Mouse (Mus musculus) spleen, postnatal 4 days (tissue): ENCODE data around the gene Mark2.

Experiments used
- DNase-seq, 2 experiments: peaks; one replicate each; pipeline ENCODE4 v3.0.0; 2022; ENCODE audit warnings: low spot score in 2 of 2

The Mark2 gene

GRCm38 (mm10) chr19:7334049-7334448 is 7.6 kb downstream of the Mark2 start:
- no peak for DNase-seq

GRCm38 (mm10) chr19:7321391-7321790 is 20.3 kb downstream of the Mark2 start:
- no peak for DNase-seq

- DNase-seq: no peak
Measured at GRCm38 (mm10) chr19:7320181-7320580, 21.5 kb downstream of the Mark2 start.

- DNase-seq: no peak
Measured at GRCm38 (mm10) chr19:7317716-7318115, 23.9 kb downstream of the Mark2 start.

GRCm38 (mm10) chr19:7316822-7317221 is 24.8 kb downstream of the Mark2 start:
- DNase-seq: no peak

GRCm38 (mm10) chr19:7315587-7315984 is 26.1 kb downstream of the Mark2 start:
- no peak for DNase-seq

GRCm38 (mm10) chr19:7314976-7315586 is 26.6 kb downstream of the Mark2 start:
- DNase-seq: peak in 1 of 2 experiments; percentile 34

GRCm38 (mm10) chr19:7313660-7314059 is 28.0 kb downstream of the Mark2 start:
- no peak for DNase-seq

- DNase-seq: no peak
Measured at GRCm38 (mm10) chr19:7311306-7311705, 30.4 kb downstream of the Mark2 start.

- DNase-seq: peak; percentile 57 to 73
Measured at GRCm38 (mm10) chr19:7310704-7311103, 31.0 kb downstream of the Mark2 start.

- DNase-seq: no peak
Measured at GRCm38 (mm10) chr19:7309738-7310330, 31.8 kb downstream of the Mark2 start.

- peak in 1 of 2 experiments; percentile 22 for DNase-seq
Measured at GRCm38 (mm10) chr19:7307995-7308770, 33.5 kb downstream of the Mark2 start.

- no peak for DNase-seq
Measured at GRCm38 (mm10) chr19:7306968-7307367, 34.7 kb downstream of the Mark2 start.

- no peak for DNase-seq
Measured at GRCm38 (mm10) chr19:7305380-7306310, 36.0 kb downstream of the Mark2 start.

GRCm38 (mm10) chr19:7304801-7305200 is 36.9 kb downstream of the Mark2 start:
- no peak for DNase-seq

GRCm38 (mm10) chr19:7303796-7304195 is 37.9 kb downstream of the Mark2 start:
- DNase-seq: no peak

GRCm38 (mm10) chr19:7302493-7302797 is 39.2 kb downstream of the Mark2 start:
- DNase-seq: no peak

GRCm38 (mm10) chr19:7301647-7302492 is 39.8 kb downstream of the Mark2 start:
- no peak for DNase-seq

GRCm38 (mm10) chr19:7300078-7300477 is 41.6 kb downstream of the Mark2 start:
- DNase-seq: no peak

- no peak for DNase-seq
Measured at GRCm38 (mm10) chr19:7299052-7299451, 42.6 kb downstream of the Mark2 start.

GRCm38 (mm10) chr19:7295959-7296358 is 45.7 kb downstream of the Mark2 start:
- DNase-seq: no peak
